Mouse (Mus musculus) adrenal gland, postnatal 25 days (tissue): ENCODE results near the gene Slc41a2. TPM values are rescaled to one million over a fixed set of nuclear protein-coding genes. Genes with fewer than 3 reads are reported as not detected.
A peak's percentile ranks its signal among the peaks of the same experiment; 100 is the strongest.

Experiments used
- DNase-seq: peaks from one replicate; pipeline ENCODE4 v3.0.0; 2021; ENCODE audit warnings: mixed read lengths
- total RNA-seq: library from RNA; stranded (reverse); gene quantifications from 2 replicates; pipeline ENCODE4 v1.2.3, GENCODE M21; 2021

Slc41a2 gene
- total RNA-seq, 1 experiment from 2014 or later: 3.7 TPM

- DNase-seq: no peak
Measured at GRCm38 (mm10) chr10:83220217-83220616, 117.5 kb downstream of the Slc41a2 start.

GRCm38 (mm10) chr10:83219729-83220128 lies 118.0 kb downstream of the Slc41a2 start:
- peak; percentile 36 for DNase-seq

- DNase-seq: no peak
Measured at GRCm38 (mm10) chr10:83218778-83219177, 118.9 kb downstream of the Slc41a2 start.

GRCm38 (mm10) chr10:83217256-83217655 lies 120.4 kb downstream of the Slc41a2 start:
- DNase-seq: no peak

GRCm38 (mm10) chr10:83215559-83215958 lies 122.1 kb downstream of the Slc41a2 start:
- DNase-seq: no peak

- DNase-seq: no peak
Measured at GRCm38 (mm10) chr10:83212618-83213017, 125.1 kb downstream of the Slc41a2 start.

DNA sequence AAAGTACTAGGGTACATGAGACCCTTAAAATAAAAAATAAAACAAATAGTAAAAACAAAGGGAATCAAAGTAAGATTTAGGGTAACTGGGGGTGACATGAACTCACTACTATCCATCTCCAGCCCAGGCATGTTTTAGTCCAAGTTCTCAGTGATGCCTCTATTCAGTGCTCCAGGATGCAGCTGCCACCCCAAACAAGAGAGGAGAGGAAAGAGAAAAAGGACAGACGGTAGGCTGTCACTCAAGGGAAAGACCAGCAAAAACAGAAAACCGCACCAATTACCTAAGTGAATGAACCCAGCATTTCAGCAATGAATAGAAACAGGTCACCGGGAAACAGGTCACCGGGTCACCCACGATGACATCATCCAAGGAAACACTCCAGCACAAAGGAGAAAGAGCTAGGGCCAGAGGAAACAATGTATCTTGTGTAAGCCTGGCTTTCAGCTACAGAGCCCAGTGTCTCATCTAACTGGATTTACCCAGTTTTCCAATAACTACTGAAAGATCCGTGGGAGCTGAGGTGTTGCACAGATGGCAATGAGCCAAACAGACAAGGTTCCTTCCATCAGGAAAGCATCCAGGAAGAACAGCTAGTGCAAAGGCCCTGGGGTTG lies 126.6 kb downstream of the Slc41a2 start:
- DNase-seq: no peak

- DNase-seq: no peak
Measured at GRCm38 (mm10) chr10:83210122-83210521, 127.6 kb downstream of the Slc41a2 start.

- DNase-seq: no peak
Measured at GRCm38 (mm10) chr10:83209388-83209787, 128.3 kb downstream of the Slc41a2 start.

GRCm38 (mm10) chr10:83208436-83208835 lies 129.2 kb downstream of the Slc41a2 start:
- no peak for DNase-seq

DNA sequence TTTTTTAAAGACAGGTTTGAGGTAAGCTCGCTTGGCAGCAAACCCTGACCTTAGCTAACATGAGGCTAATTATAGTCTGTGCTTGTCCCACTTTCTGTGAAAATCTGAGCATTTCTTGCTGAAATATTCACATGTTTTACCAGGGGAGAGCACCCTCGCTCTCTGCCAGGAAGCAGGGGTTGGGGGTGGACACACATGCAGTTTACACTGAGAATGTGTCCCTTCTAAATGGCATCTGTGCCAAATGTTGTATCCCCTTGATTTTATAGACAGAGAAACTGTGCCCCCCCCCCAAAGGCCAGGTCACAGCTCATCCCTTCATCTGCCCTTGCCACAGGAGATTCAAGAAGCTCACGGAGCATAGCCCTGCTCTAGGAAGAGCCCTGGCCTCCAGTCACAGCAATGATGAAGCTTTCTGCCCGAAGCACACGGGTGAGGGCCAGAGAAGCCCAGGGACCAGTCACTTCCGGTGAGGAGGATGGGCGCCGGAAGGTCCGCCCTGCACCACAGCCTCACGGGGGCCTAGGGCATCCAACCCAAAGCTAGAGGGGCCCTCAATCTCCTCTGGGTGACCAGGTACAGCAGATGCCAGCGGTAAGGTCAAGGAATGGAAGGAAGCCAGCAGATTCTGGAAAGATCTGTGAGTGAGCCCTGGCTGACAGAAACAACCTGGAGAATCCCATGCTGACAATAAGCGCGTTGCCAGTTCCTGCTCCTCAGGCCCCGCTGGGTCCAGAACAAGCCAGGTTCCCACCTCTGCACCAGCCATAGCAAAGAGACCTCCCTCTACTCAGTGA lies 134.6 kb downstream of the Slc41a2 start:
- no peak for DNase-seq

- DNase-seq: peak; percentile 27
Measured at GRCm38 (mm10) chr10:83201525-83201924, 136.2 kb downstream of the Slc41a2 start.

- DNase-seq: no peak
Measured at GRCm38 (mm10) chr10:83199290-83199689, 138.4 kb downstream of the Slc41a2 start.

GRCm38 (mm10) chr10:83198692-83199091 lies 139.0 kb downstream of the Slc41a2 start:
- no peak for DNase-seq

DNA sequence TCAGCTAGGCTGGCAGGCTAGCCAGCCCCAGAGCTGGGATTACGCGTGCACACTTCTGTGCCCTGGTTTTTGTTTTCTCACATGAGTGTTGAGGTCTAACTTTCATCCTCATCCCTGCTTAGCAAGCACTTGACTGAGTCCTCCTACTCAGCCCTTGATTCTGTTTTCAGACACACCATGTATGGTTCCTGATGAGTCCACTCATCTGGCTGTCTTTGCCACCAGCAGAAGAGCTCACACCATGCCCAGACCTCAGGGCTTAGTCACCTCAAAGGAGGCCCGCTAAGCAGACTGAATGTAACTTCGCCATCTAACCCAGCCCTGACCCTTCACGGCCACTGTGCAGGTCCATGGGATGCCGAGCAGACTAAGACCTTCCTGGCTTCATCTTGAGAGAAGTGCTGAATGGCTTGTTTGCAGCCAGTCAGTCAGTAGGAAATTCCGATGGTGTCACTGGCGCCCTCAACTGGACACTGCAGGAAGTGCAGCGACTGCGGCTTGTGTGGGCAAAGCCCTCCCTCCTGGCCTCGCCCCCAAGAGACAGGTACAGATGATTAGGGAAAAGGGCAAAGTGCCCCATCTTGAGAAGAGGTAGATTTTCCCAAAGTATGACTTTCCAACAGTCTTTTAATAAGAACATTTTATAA lies 139.9 kb downstream of the Slc41a2 start:
- DNase-seq: peak; percentile 76

- no peak for DNase-seq
Measured at GRCm38 (mm10) chr10:83191982-83192381, 145.7 kb downstream of the Slc41a2 start.

DNA sequence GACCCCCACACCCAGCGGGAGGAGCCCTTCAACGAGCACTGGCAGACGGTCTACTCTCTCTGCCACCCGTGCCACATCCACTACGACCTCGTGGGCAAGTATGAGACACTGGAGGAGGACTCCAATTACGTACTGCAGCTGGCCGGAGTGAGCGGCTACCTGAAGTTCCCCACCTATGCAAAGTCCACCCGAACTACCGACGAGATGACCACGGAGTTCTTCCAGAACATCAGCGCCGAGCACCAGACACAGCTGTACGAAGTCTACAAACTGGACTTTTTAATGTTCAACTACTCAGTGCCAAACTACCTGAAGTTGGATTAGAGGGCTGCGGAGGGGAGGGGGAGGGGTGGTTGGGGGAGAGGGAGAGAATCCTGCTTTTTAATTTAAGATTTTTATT lies 146.2 kb downstream of the Slc41a2 start:
- DNase-seq: no peak

- no peak for DNase-seq
Measured at GRCm38 (mm10) chr10:83189071-83189470, 148.6 kb downstream of the Slc41a2 start.

- DNase-seq: no peak
Measured at GRCm38 (mm10) chr10:83186984-83187383, 150.7 kb downstream of the Slc41a2 start.

- no peak for DNase-seq
Measured at GRCm38 (mm10) chr10:83186167-83186566, 151.5 kb downstream of the Slc41a2 start.

- no peak for DNase-seq
Measured at GRCm38 (mm10) chr10:83185121-83185520, 152.6 kb downstream of the Slc41a2 start.

GRCm38 (mm10) chr10:83184480-83185069 lies 153.1 kb downstream of the Slc41a2 start:
- no peak for DNase-seq
